Mouse (Mus musculus): ENCODE measurements at regions not wholly inside any gene's neighbourhood (a gene's known extent, or its start where the extent isn't known, plus 50 kb on each side); places are given as distances from the start of the nearest gene placed in this dataset.

- DNase-seq (ENCODE audit: low read depth), result peak; percentile 15
- TF ChIP-seq CTCF (IDR thresholded peaks at IDR 0.05; ENCODE audit: borderline replicate concordance, extremely low read depth, insufficient read depth, insufficient read length), result no peak
- no peak for TF ChIP-seq POLR2A (IDR thresholded peaks at IDR 0.05; ENCODE audit: borderline replicate concordance, extremely low read depth, insufficient read depth, insufficient read length, poor library complexity, severe bottlenecking)
Observed at GRCm38 (mm10) chr7:70300516-70300915, 66.0 kb downstream of the Nr2f2 start.

DNA sequence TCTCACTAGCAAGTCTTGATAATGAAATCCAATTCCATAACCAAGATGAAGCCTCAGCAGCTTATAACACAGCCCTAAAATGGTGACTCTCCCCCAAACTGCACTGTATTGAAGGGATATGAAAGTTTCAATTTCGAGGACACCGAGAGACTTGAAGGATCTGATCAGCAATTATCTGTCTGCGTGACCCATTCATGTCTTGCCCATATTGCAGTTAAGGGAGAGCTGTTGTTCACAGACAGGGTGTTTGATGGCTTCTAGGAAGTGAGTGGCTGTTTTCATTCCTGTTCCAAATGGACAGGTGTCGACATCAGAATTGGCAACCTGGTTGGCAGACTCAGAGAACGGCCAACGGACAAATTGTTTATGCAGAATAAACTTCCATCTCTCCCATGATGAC lies 75.1 kb downstream of the Nr2f2 start:
- TF ChIP-seq CTCF (IDR thresholded peaks at IDR 0.05; ENCODE audit: borderline replicate concordance, extremely low read depth, insufficient read depth, insufficient read length), result no peak
- TF ChIP-seq POLR2A (IDR thresholded peaks at IDR 0.05; ENCODE audit: borderline replicate concordance, extremely low read depth, insufficient read depth, insufficient read length, poor library complexity, severe bottlenecking), result no peak
- no peak for DNase-seq (ENCODE audit: low read depth)

DNA sequence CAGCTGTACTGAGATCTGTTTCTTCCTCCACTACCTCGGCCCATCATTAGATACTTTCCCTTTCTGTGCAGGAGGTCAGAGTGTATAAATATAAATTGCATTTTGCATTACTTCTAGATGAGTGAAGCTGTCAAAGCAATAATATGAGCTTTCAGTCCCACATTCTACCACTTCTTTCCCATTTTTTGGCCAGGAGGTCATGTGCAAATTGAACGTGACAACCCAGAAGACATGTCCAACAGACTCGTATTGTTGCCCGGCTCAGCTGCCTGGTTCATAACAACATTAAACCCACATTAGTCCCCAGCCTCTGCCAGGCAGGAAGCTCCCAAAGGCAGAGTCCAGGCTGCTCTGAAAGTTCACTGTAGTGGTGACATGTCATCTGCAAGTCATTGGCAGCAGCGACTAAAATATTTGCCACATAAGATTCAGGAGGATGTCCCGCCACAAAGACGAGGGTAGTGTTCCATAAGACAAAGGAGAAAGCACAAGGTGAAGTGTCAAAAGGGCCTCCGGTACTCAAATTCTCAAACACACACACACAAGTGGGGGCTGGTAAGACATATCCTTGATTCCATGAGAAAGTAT lies 75.7 kb downstream of the Nr2f2 start:
- TF ChIP-seq CTCF (IDR thresholded peaks at IDR 0.05; ENCODE audit: borderline replicate concordance, extremely low read depth, insufficient read depth, insufficient read length) (no peak), POLR2A (IDR thresholded peaks at IDR 0.05; ENCODE audit: borderline replicate concordance, extremely low read depth, insufficient read depth, insufficient read length, poor library complexity, severe bottlenecking) (no peak)
- DNase-seq (ENCODE audit: low read depth), result no peak

GRCm38 (mm10) chr7:70290277-70290676 lies 76.3 kb downstream of the Nr2f2 start:
- TF ChIP-seq POLR2A (IDR thresholded peaks at IDR 0.05; ENCODE audit: borderline replicate concordance, extremely low read depth, insufficient read depth, insufficient read length, poor library complexity, severe bottlenecking), result no peak
- no peak for TF ChIP-seq CTCF (IDR thresholded peaks at IDR 0.05; ENCODE audit: borderline replicate concordance, extremely low read depth, insufficient read depth, insufficient read length)
- no peak for DNase-seq (ENCODE audit: low read depth)

DNA sequence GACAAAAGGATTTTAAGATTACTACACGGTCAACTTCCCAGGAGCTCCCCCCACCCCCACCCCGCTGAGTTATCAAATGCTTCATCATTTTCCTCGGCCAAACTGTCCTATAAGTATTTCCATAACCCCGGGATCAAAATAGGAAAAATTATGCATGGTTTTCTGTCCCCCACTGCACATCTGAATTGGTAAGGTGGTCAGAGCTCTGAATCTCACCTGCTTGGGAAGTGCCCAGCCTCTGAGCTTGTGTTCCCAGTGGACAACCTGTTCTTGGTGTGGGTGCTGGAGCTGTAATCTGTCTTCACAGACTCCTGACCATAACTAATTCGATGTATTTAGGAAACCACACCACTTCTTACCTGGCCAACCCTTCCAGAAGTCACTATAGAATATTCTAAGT lies 77.9 kb downstream of the Nr2f2 start:
- no peak for DNase-seq (ENCODE audit: low read depth)
- TF ChIP-seq POLR2A (IDR thresholded peaks at IDR 0.05; ENCODE audit: borderline replicate concordance, extremely low read depth, insufficient read depth, insufficient read length, poor library complexity, severe bottlenecking) (no peak), CTCF (IDR thresholded peaks at IDR 0.05; ENCODE audit: borderline replicate concordance, extremely low read depth, insufficient read depth, insufficient read length) (no peak)

GRCm38 (mm10) chr7:70287891-70288421 lies 78.6 kb downstream of the Nr2f2 start:
- no peak for TF ChIP-seq POLR2A (IDR thresholded peaks at IDR 0.05; ENCODE audit: borderline replicate concordance, extremely low read depth, insufficient read depth, insufficient read length, poor library complexity, severe bottlenecking)
- TF ChIP-seq CTCF (IDR thresholded peaks at IDR 0.05; ENCODE audit: borderline replicate concordance, extremely low read depth, insufficient read depth, insufficient read length), result no peak
- peak; percentile 45 for DNase-seq (ENCODE audit: low read depth)

DNA sequence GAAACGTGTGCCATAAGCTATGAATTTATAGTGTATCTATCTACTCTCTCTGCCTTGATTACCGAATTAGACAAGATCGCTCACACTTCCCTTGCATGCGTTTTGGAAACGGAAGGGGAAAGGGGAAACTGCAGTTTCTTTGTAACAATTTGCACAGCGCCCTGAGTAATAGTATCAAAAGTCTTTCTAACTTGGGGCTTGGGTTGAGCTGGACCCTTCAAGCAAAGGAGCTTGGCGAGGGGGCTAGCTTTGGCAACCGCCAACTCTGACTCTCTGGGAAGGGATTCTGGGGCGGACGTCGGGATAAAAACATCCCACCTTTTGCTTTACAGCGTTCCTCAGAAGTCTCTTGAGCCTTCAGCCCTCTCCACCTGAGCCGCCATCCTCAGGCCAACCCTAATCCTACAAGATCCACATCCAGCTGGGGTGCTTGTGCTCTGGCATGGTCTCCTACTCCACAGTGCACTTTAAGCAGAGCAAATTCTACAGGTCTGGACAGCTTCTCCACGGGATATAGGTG lies 79.6 kb downstream of the Nr2f2 start:
- DNase-seq (ENCODE audit: low read depth), result peak; percentile 23

GRCm38 (mm10) chr7:70285344-70285743 lies 81.2 kb downstream of the Nr2f2 start:
- TF ChIP-seq CTCF (IDR thresholded peaks at IDR 0.05; ENCODE audit: borderline replicate concordance, extremely low read depth, insufficient read depth, insufficient read length), result no peak
- TF ChIP-seq POLR2A (IDR thresholded peaks at IDR 0.05; ENCODE audit: borderline replicate concordance, extremely low read depth, insufficient read depth, insufficient read length, poor library complexity, severe bottlenecking), result no peak
- DNase-seq (ENCODE audit: low read depth), result no peak

More for the DNA sequence above, 79.6 kb downstream of the Nr2f2 start:
- no peak for TF ChIP-seq POLR2A (IDR thresholded peaks at IDR 0.05; ENCODE audit: borderline replicate concordance, extremely low read depth, insufficient read depth, insufficient read length, poor library complexity, severe bottlenecking)
- no peak for TF ChIP-seq CTCF (IDR thresholded peaks at IDR 0.05; ENCODE audit: borderline replicate concordance, extremely low read depth, insufficient read depth, insufficient read length)

- DNase-seq (ENCODE audit: low read depth), result peak; percentile 17
- no peak for TF ChIP-seq CTCF (IDR thresholded peaks at IDR 0.05; ENCODE audit: borderline replicate concordance, extremely low read depth, insufficient read depth, insufficient read length)
- no peak for TF ChIP-seq POLR2A (IDR thresholded peaks at IDR 0.05; ENCODE audit: borderline replicate concordance, extremely low read depth, insufficient read depth, insufficient read length, poor library complexity, severe bottlenecking)
Observed at GRCm38 (mm10) chr7:70283836-70284235, 82.7 kb downstream of the Nr2f2 start.

DNA sequence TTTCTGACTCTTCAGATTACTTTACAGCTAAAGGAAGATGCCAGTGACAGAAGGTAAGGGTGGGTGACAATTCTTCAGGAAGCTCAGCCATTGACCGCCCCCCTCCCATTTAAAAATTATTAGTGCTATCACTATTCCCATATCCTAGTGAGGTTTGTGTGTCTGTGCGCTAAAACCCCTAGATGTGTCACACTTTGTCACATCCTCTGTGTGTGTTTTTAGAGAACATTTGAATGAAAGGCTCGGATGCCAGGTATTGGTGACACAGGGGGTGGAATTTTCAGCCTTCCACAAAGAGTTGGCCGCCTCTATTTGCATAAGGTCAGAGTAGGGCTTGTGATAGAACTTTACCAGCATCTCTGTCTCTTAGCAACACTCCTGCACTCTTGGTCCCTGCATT lies 83.4 kb downstream of the Nr2f2 start:
- peak; percentile 33 for DNase-seq (ENCODE audit: low read depth)
- TF ChIP-seq CTCF (IDR thresholded peaks at IDR 0.05; ENCODE audit: borderline replicate concordance, extremely low read depth, insufficient read depth, insufficient read length), result no peak
- TF ChIP-seq POLR2A (IDR thresholded peaks at IDR 0.05; ENCODE audit: borderline replicate concordance, extremely low read depth, insufficient read depth, insufficient read length, poor library complexity, severe bottlenecking), result no peak

GRCm38 (mm10) chr7:70281891-70282515 lies 84.5 kb downstream of the Nr2f2 start:
- DNase-seq (ENCODE audit: low read depth), result peak; percentile 35
- TF ChIP-seq CTCF (IDR thresholded peaks at IDR 0.05; ENCODE audit: borderline replicate concordance, extremely low read depth, insufficient read depth, insufficient read length) (no peak), POLR2A (IDR thresholded peaks at IDR 0.05; ENCODE audit: borderline replicate concordance, extremely low read depth, insufficient read depth, insufficient read length, poor library complexity, severe bottlenecking) (no peak)

- no peak for TF ChIP-seq POLR2A (IDR thresholded peaks at IDR 0.05; ENCODE audit: borderline replicate concordance, extremely low read depth, insufficient read depth, insufficient read length, poor library complexity, severe bottlenecking)
- TF ChIP-seq CTCF (IDR thresholded peaks at IDR 0.05; ENCODE audit: borderline replicate concordance, extremely low read depth, insufficient read depth, insufficient read length), result no peak
- peak; percentile 39 for DNase-seq (ENCODE audit: low read depth)
Observed at GRCm38 (mm10) chr7:70281381-70281750, 85.2 kb downstream of the Nr2f2 start.
